Mouse (Mus musculus) lung, embryonic 15.5 days (tissue): ENCODE data around the gene Cmbl. TPM values are rescaled to one million over a fixed set of nuclear protein-coding genes. Genes with fewer than 3 reads are reported as not detected.

Experiments used
- ATAC-seq: fragments of 200-750 bp; cut with Nextera tagmentation; 2 replicates; pipeline ENCODE4 v1.8.0; 2017; ENCODE audit warnings: moderate number of reproducible peaks, borderline replicate concordance; ENCODE audit not compliant: low FRiP score, low TSS enrichment; ENCODE audit errors: extremely low read depth
- H3K27ac ChIP-seq: fragments of 300-500 bp; sonication (generic); 2 replicates; pipeline ENCODE4 v1.5.1; 2015; ENCODE audit warnings: moderate library complexity, mild to moderate bottlenecking, inconsistent platforms
- H3K27me3 ChIP-seq: fragments of 300-500 bp; sonication (generic); 2 replicates; pipeline ENCODE4 v1.6.1; 2015; ENCODE audit warnings: inconsistent platforms
- H3K36me3 ChIP-seq: fragments of 300-500 bp; sonication (generic); 2 replicates; pipeline ENCODE4 v1.6.1; 2015; ENCODE audit warnings: inconsistent platforms
- H3K4me1 ChIP-seq: fragments of 300-500 bp; sonication (generic); 2 replicates; pipeline ENCODE4 v1.6.1; 2015; ENCODE audit warnings: inconsistent platforms
- H3K4me2 ChIP-seq: fragments of 300-500 bp; sonication (generic); 2 replicates; pipeline ENCODE4 v1.6.1; 2015; ENCODE audit warnings: inconsistent platforms, mild to moderate bottlenecking, moderate library complexity
- H3K4me3 ChIP-seq: fragments of 300-500 bp; sonication (generic); 2 replicates; pipeline ENCODE4 v1.5.1; 2015; ENCODE audit warnings: mild to moderate bottlenecking, inconsistent platforms
- H3K9ac ChIP-seq: fragments of 300-500 bp; sonication (generic); 2 replicates; pipeline ENCODE4 v1.6.1; 2015; ENCODE audit warnings: inconsistent platforms
- H3K9me3 ChIP-seq: fragments of 300-500 bp; sonication (generic); 2 replicates; pipeline ENCODE4 v1.6.1; 2016; ENCODE audit warnings: inconsistent platforms
- WGBS: fragments of 180-500 bp; shearing (Covaris S2); methylation state at CpG from one replicate; pipeline ENCODE4 v1.1.7; 2015; 5-methylcytosine and 5-hydroxymethylcytosine counted together
- polyA plus RNA-seq: library from polyadenylated mRNA; unstranded; fragments of >200 nt; fragmentation: Nextera tagmentation; extraction: Ambion mirVana; gene quantifications from 2 replicates; pipeline ENCODE4 v1.2.1, GENCODE M21; 2015

Gene Cmbl
- polyA plus RNA-seq, 1 experiment from 2014 or later: 6.8 TPM

DNA sequence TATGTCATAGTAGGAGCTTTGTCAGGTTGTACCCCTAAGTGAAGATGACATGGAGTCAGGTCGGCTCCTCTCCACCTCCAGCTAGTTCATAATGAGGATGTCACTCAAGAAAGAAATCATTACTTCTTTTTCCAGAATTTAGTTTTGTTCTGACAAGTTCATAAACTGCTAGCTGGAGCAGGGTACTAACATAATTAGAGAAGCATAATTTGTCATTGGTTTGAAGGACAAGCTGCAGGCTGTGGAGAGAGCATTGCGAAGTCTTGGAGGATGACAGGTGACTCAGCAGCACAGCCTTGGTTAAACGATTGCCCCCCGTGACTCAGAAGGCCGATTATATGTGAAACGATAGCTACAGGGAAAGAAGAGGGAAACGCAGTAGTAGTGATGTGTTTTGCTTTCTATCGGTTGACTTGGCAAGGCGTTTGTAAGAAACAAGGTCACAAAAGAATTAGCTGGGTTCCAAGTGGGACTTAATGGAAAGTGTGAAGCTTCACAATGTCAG is 71.0 kb downstream of the Cmbl start:
- H3K9me3 ChIP-seq: no peaks in the 10 kb centered on the region
- H3K9ac ChIP-seq: no peak overlapping the region
- WGBS: 78% methylated on average over 9 of the region's 9 CpGs
- no peak overlapping the region for H3K4me2 ChIP-seq
- H3K27me3 ChIP-seq: no peaks in the 10 kb centered on the region
- H3K4me3 ChIP-seq: no peak overlapping the region
- no peaks in the 10 kb centered on the region for H3K4me1 ChIP-seq
- no peak for ATAC-seq
- no peak overlapping the region for H3K27ac ChIP-seq
- H3K36me3 ChIP-seq: no peaks in the 10 kb centered on the region

Other genes with a start within 250 kb of the Cmbl start
- gene Ankrd33b, start 197.7 kb upstream of the Cmbl start, polyA plus RNA-seq: 4.1 and 5.3 TPM in 2 replicates
- 2.9 and 3.5 TPM in 2 replicates for gene Ropn1l, start 111.7 kb upstream of the Cmbl start, polyA plus RNA-seq
- 24.1 and 27.3 TPM in 2 replicates for gene March6, start 34.3 kb upstream of the Cmbl start, polyA plus RNA-seq
- gene Cct5, start 36.4 kb downstream of the Cmbl start, polyA plus RNA-seq: 518 TPM in 2 replicates
- gene Fam173b, start 36.5 kb downstream of the Cmbl start, polyA plus RNA-seq: 13.8 and 15.9 TPM in 2 replicates